Mouse (Mus musculus) intestine, postnatal 0 days (tissue): Measurements from ENCODE around the gene Olfr1023. TPM values are rescaled to one million over a fixed set of nuclear protein-coding genes. Genes with fewer than 3 reads are reported as not detected.

Source experiments
- ATAC-seq: fragments of 200-750 bp; cut with Nextera tagmentation; 2 replicates; pipeline ENCODE4 v1.8.0; 2017; ENCODE audit warnings: mild to moderate bottlenecking, moderate TSS enrichment, moderate library complexity
- H3K27ac ChIP-seq: fragments of 300-500 bp; sonication (generic); 2 replicates; pipeline ENCODE4 v1.5.1; 2014; ENCODE audit warnings: mild to moderate bottlenecking, low read depth, low read length, moderate library complexity
- H3K27me3 ChIP-seq: fragments of 300-500 bp; sonication (generic); replicated peaks from 2 replicates; pipeline ENCODE4 v1.6.1; 2014; ENCODE audit warnings: low read length, mixed read lengths; ENCODE audit not compliant: control insufficient read depth, insufficient read depth
- H3K36me3 ChIP-seq: fragments of 300-500 bp; sonication (generic); 2 replicates; pipeline ENCODE4 v1.6.1; 2014; ENCODE audit warnings: mild to moderate bottlenecking, moderate library complexity; ENCODE audit not compliant: control insufficient read depth, insufficient read depth
- H3K4me1 ChIP-seq: fragments of 300-500 bp; sonication (generic); replicated peaks from 2 replicates; pipeline ENCODE4 v1.6.1; 2014; ENCODE audit warnings: antibody characterized with exemption, low read length, mixed read lengths; ENCODE audit not compliant: control insufficient read depth, insufficient read depth
- H3K4me2 ChIP-seq: fragments of 300-500 bp; sonication (generic); replicated peaks from 2 replicates; pipeline ENCODE4 v1.6.1; 2014; ENCODE audit warnings: low read depth, mild to moderate bottlenecking, moderate library complexity
- H3K4me3 ChIP-seq: fragments of 300-500 bp; sonication (generic); 2 replicates; pipeline ENCODE4 v1.5.1; 2014; ENCODE audit warnings: low read depth, low read length
- H3K9ac ChIP-seq: fragments of 300-500 bp; sonication (generic); 2 replicates; pipeline ENCODE4 v1.6.1; 2014; ENCODE audit warnings: mild to moderate bottlenecking, low read depth, low read length
- H3K9me3 ChIP-seq: fragments of 300-500 bp; sonication (generic); 2 replicates; pipeline ENCODE4 v1.6.1; 2016; ENCODE audit warnings: mixed run types; ENCODE audit not compliant: control insufficient read depth
- CTCF ChIP-seq: sonication (generic); IDR thresholded peaks from 2 replicates; pipeline ENCODE4 v1.5.1; 2016; ENCODE audit warnings: low read depth, mild to moderate bottlenecking, control low read depth, antibody characterized with exemption, moderate library complexity
- WGBS: fragments of 180-500 bp; shearing (Covaris S2); extraction: QIAGEN DNeasy Blood & Tissue Kit; methylation state at CpG from one replicate; pipeline ENCODE4 v1.1.7; 2014; 5-methylcytosine and 5-hydroxymethylcytosine counted together
- polyA plus RNA-seq: library from polyadenylated mRNA; unstranded; fragments of >200 nt; fragmentation: Nextera tagmentation; extraction: Ambion mirVana; gene quantifications from 2 replicates; pipeline ENCODE4 v1.2.1, GENCODE M21; 2015

The Olfr1023 gene
- not detected in 2 replicates for polyA plus RNA-seq

DNA sequence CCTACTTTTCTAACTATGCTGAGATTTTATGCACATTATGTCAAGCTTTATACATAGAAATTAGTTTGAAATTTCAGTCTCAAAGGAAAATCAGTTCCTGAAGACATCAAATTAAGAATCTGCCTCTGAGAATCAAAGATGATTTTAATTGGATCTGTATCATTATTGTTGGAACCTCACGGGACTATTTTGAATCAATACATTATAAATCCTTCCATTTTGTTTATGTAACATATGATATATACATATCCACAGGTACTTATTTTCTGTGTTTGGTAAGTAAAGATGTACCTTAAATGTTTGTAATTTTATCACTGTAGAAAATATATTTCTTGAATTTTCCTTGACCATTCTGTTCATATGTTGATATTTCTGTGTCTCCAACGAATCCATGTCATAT, at the start of gene Olfr1023:
Olfr1023 (plus strand) TSS at position 301 of the 400 bp plus-strand sequence.
- no peaks in the 10 kb centered on the region for H3K9me3 ChIP-seq
- 70% methylated on average over 2 of the region's 2 CpGs for WGBS

DNA sequence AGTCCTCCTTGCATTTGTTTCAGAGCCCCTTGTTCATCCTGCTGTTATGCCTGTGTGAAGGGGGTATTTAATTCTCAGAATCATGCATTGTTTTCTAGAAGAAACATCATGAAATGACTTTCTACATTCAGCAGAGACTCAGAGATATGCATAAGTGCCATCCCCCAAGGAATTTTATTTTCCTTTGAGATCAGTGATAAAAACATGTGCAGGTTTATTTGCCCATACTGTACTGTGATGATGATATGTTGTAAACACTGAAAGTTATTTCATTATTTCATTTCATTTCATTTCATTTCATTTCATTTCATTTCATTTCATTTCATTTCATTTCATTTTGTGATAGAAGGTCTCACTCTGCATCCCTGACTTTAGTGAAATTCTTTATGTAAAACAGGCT, 40.1 kb upstream of the Olfr1023 start, which contains the start of gene Olfr1019:
Olfr1019 (minus strand) TSS at position 101 of the 400 bp plus-strand sequence.
- no peak within 1 kb of the TSS for H3K4me3 ChIP-seq

More for the DNA sequence above, at the start of gene Olfr1023:
- H3K4me3 ChIP-seq, result no peak within 1 kb of the TSS
- no peaks in the 10 kb centered on the region for H3K36me3 ChIP-seq
- H3K27me3 ChIP-seq, result no peaks in the 10 kb centered on the region
- no peak for ATAC-seq
- no peak within 1 kb of the TSS for H3K9ac ChIP-seq
- H3K4me2 ChIP-seq, result no peak within 1 kb of the TSS
- no peak for TF ChIP-seq CTCF
- H3K27ac ChIP-seq, result no peak within 1 kb of the TSS
- no peaks in the 10 kb centered on the region for H3K4me1 ChIP-seq

GRCm38 (mm10) chr2:85846730-85847129, 38.7 kb upstream of the Olfr1023 start, which contains the start of gene Olfr1020:
TSS of gene Olfr1020 (plus strand) at chr2:85847030.
- H3K27ac ChIP-seq, result no peak within 1 kb of the TSS
- H3K4me2 ChIP-seq, result no peak within 1 kb of the TSS
- no peak for TF ChIP-seq CTCF
- H3K4me1 ChIP-seq, result no peaks in the 10 kb centered on the region
- H3K36me3 ChIP-seq, result no peaks in the 10 kb centered on the region
- no peak for ATAC-seq
- H3K27me3 ChIP-seq, result no peaks in the 10 kb centered on the region
- H3K9me3 ChIP-seq, result no peaks in the 10 kb centered on the region
- H3K9ac ChIP-seq, result no peak within 1 kb of the TSS
- no peak within 1 kb of the TSS for H3K4me3 ChIP-seq
- WGBS, result 92% methylated on average over 1 of the region's 1 CpGs

More for the DNA sequence above, 40.1 kb upstream of the Olfr1023 start, which contains the start of gene Olfr1019:
- Histone ChIP-seq H3K27me3 (no peaks in the 10 kb centered on the region), H3K4me1 (no peaks in the 10 kb centered on the region), H3K9me3 (no peaks in the 10 kb centered on the region), H3K36me3 (no peaks in the 10 kb centered on the region), H3K27ac (no peak within 1 kb of the TSS), H3K9ac (no peak within 1 kb of the TSS), H3K4me2 (no peak within 1 kb of the TSS)
- TF ChIP-seq CTCF, result no peak
- ATAC-seq, result no peak

- no peaks in the 10 kb centered on the region for H3K27me3 ChIP-seq
- no peaks in the 10 kb centered on the region for H3K36me3 ChIP-seq
- no peaks in the 10 kb centered on the region for H3K9me3 ChIP-seq
- no peak within 1 kb of the TSS for H3K4me3 ChIP-seq
- no peak for ATAC-seq
- TF ChIP-seq CTCF, result no peak
- 46% methylated on average over 2 of the region's 2 CpGs for WGBS
- no peak within 1 kb of the TSS for H3K9ac ChIP-seq
- no peak within 1 kb of the TSS for H3K4me2 ChIP-seq
- no peaks in the 10 kb centered on the region for H3K4me1 ChIP-seq
- H3K27ac ChIP-seq, result no peak within 1 kb of the TSS
Measured at GRCm38 (mm10) chr2:85868294-85868693, 17.1 kb upstream of the Olfr1023 start, which contains the start of gene Olfr1022. TSS of gene Olfr1022 (plus strand) at chr2:85868594.

DNA sequence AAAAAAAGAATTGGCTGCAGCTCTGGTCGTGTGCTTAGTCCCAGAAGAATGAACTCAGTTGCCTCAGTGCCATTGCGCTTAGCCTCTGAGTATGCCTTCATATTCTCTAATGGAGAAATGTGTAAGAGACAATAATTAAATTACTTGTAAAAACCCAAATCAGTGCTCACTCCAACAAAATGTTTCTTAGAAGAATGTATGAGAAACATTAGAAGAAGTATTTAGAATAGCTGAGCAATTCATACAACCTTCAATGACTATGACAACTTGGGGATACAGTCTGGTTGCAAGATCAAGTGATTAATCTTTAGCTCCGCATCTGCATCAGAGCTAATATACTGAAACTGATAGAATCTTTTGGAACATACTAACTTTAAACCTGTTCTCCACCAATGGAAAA, 19.5 kb downstream of the Olfr1023 start, which contains the start of gene Olfr1024:
Olfr1024 (minus strand) TSS at position 101 of the 400 bp plus-strand sequence.
- Histone ChIP-seq H3K27ac (no peak within 1 kb of the TSS), H3K4me1 (no peaks in the 10 kb centered on the region), H3K27me3 (no peaks in the 10 kb centered on the region), H3K9ac (no peak within 1 kb of the TSS), H3K4me2 (no peak within 1 kb of the TSS), H3K9me3 (no peaks in the 10 kb centered on the region), H3K36me3 (no peaks in the 10 kb centered on the region), H3K4me3 (no peak within 1 kb of the TSS)
- no peak for ATAC-seq
- TF ChIP-seq CTCF, result no peak
- WGBS, result 88% methylated on average over 3 of the region's 3 CpGs

GRCm38 (mm10) chr2:85913197-85913596, 27.8 kb downstream of the Olfr1023 start:
- Histone ChIP-seq H3K9ac (no peak overlapping the region), H3K36me3 (no peaks in the 10 kb centered on the region), H3K4me1 (no peaks in the 10 kb centered on the region), H3K27me3 (no peaks in the 10 kb centered on the region), H3K4me2 (no peak overlapping the region), H3K27ac (no peak overlapping the region), H3K9me3 (no peaks in the 10 kb centered on the region), H3K4me3 (no peak overlapping the region)
- no peak for ATAC-seq
- TF ChIP-seq CTCF, result no peak
